Mouse (Mus musculus) embryonic fibroblast, embryonic 13.5 days (primary cell): ENCODE measurements around the gene Tctex1d1. TPM values are rescaled to one million over a fixed set of nuclear protein-coding genes. Genes with fewer than 3 reads are reported as not detected.

Source experiments
- H3K27ac ChIP-seq: 2 replicates; pipeline ENCODE4 v1.5.1; 2012; ENCODE audit warnings: low read length, control low read depth, inconsistent platforms; ENCODE audit not compliant: insufficient read depth
- H3K4me1 ChIP-seq: 2 replicates; pipeline ENCODE4 v1.6.1; 2011; ENCODE audit warnings: low read length; ENCODE audit not compliant: control insufficient read depth, insufficient read depth
- H3K4me3 ChIP-seq: 2 replicates; pipeline ENCODE4 v1.5.1; 2011; ENCODE audit warnings: mild to moderate bottlenecking, control low read depth, low read length; ENCODE audit not compliant: insufficient read depth
- CTCF ChIP-seq: IDR thresholded peaks from 2 replicates; pipeline ENCODE4 v1.5.1; 2011; ENCODE audit warnings: mild to moderate bottlenecking, control low read depth, low read length, moderate library complexity, borderline replicate concordance; ENCODE audit not compliant: insufficient read depth
- POLR2A ChIP-seq: IDR thresholded peaks from 2 replicates; pipeline ENCODE4 v1.6.1; 2011; ENCODE audit warnings: low read depth, mild to moderate bottlenecking, control low read depth, low read length, moderate library complexity
- polyA plus RNA-seq: library from polyadenylated mRNA; stranded (reverse); fragments of >200 nt; gene quantifications from 2 replicates; pipeline ENCODE4 v1.2.4, GENCODE M21; 2011; ENCODE audit warnings: low read depth; ENCODE audit not compliant: missing spikeins, insufficient read length

Gene Tctex1d1
- polyA plus RNA-seq: not detected in 2 replicates

GRCm38 (mm10) chr4:102978440-102978839 lies at the start of gene Tctex1d1:
Gene Tctex1d1 (plus strand): TSS chr4:102978606.
- no peak within 1 kb of the TSS for H3K27ac ChIP-seq
- no peaks in the 10 kb centered on the region for H3K4me1 ChIP-seq
- no peak within 1 kb of the TSS for H3K4me3 ChIP-seq
- TF ChIP-seq POLR2A: no peak
- TF ChIP-seq CTCF: no peak

- no peak overlapping the region for H3K4me3 ChIP-seq
- H3K27ac ChIP-seq: no peak overlapping the region
- no peaks in the 10 kb centered on the region for H3K4me1 ChIP-seq
- TF ChIP-seq CTCF (no peak), POLR2A (no peak)
These were observed 48.9 kb upstream of the Tctex1d1 start for GRCm38 (mm10) chr4:102929491-102929890.

GRCm38 (mm10) chr4:102930679-102931078 lies 47.7 kb upstream of the Tctex1d1 start:
- TF ChIP-seq CTCF (no peak), POLR2A (no peak)
- H3K27ac ChIP-seq: no peak overlapping the region
- H3K4me3 ChIP-seq: no peak overlapping the region
- H3K4me1 ChIP-seq: no peaks in the 10 kb centered on the region

- Histone ChIP-seq H3K4me3 (no peak overlapping the region), H3K27ac (no peak overlapping the region), H3K4me1 (no peaks in the 10 kb centered on the region)
- TF ChIP-seq POLR2A: no peak
- no peak for TF ChIP-seq CTCF
These were observed 38.1 kb upstream of the Tctex1d1 start for GRCm38 (mm10) chr4:102940266-102940665.

DNA sequence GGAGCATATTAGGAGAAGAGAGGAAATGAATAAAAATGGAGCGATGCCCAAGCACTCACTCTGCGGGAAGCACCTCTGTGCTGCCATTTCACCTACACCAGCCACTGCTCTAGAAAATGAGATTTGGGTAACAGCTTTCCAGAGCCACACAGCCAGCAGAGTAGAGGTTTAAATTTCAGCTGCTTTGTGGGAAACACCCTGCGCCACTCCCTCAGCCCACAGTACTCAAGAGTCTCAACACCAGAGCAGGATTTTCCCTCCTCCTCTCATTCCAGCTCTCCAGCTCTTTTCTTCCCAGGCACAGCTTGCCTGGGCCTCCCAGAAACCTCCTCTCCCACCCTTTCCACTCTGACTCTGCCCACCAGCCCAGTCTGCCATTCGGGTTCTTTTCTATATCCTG lies 37.7 kb upstream of the Tctex1d1 start:
- H3K27ac ChIP-seq: no peak overlapping the region
- no peak overlapping the region for H3K4me3 ChIP-seq
- TF ChIP-seq POLR2A (no peak), CTCF (no peak)
- no peaks in the 10 kb centered on the region for H3K4me1 ChIP-seq

- Histone ChIP-seq H3K4me1 (no peaks in the 10 kb centered on the region), H3K4me3 (no peak overlapping the region), H3K27ac (no peak overlapping the region)
- TF ChIP-seq CTCF (no peak), POLR2A (no peak)
These were observed 34.1 kb upstream of the Tctex1d1 start for GRCm38 (mm10) chr4:102944325-102944724.

DNA sequence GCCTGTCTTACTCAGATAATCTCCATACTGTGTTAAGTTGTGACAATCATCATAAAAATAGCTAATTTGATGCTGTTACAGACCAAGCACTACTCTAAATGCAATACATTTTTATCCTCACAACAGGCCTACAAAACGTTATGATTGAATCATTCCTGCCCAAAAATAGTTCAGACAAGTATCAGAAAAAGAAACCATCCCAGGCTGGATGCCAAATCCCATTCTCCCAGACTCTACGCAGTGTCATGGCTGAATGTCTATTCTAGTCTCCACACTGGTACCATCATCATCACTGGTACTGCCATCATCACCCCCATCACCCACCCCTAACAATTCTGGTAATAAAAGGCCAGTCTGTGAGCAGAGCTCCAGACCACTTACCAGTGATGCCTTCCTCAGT lies 25.9 kb upstream of the Tctex1d1 start:
- Histone ChIP-seq H3K4me3 (no peak overlapping the region), H3K27ac (no peak overlapping the region), H3K4me1 (no peaks in the 10 kb centered on the region)
- no peak for TF ChIP-seq POLR2A
- TF ChIP-seq CTCF: no peak

GRCm38 (mm10) chr4:102955294-102955956 lies 23.0 kb upstream of the Tctex1d1 start:
- Histone ChIP-seq H3K27ac (no peak overlapping the region), H3K4me3 (no peak overlapping the region), H3K4me1 (no peaks in the 10 kb centered on the region)
- TF ChIP-seq CTCF (no peak), POLR2A (no peak)

DNA sequence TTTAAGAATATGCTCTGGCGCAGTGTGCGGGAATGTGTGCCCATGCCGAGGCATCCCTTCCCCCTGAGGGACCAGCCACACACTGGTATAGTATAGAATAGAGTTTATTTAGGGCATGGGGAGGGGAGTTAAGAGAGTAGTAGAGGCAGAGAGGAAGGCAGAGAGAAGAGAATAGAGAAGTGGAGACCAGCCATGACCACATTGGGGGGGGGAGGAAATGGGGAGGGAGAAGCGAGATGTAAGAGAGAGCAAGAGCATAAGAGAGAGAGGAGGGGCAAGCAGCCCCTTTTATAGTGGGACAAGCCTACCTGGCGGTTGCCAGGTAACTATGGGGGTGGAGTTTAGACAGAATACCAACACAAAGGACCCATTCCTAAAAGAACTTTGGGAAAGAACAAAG lies 19.0 kb upstream of the Tctex1d1 start:
- Histone ChIP-seq H3K4me1 (no peaks in the 10 kb centered on the region), H3K4me3 (no peak overlapping the region), H3K27ac (no peak overlapping the region)
- TF ChIP-seq CTCF (no peak), POLR2A (no peak)

- Histone ChIP-seq H3K4me3 (no peak overlapping the region), H3K4me1 (no peaks in the 10 kb centered on the region), H3K27ac (no peak overlapping the region)
- TF ChIP-seq POLR2A (no peak), CTCF (no peak)
These were observed 14.2 kb upstream of the Tctex1d1 start for GRCm38 (mm10) chr4:102964174-102964573.

- TF ChIP-seq POLR2A: no peak
- TF ChIP-seq CTCF: no peak
- Histone ChIP-seq H3K4me3 (no peak overlapping the region), H3K27ac (no peak overlapping the region)
These were observed 10.6 kb upstream of the Tctex1d1 start for GRCm38 (mm10) chr4:102967811-102968210.

More at GRCm38 (mm10) chr4:102967811-102968210, 10.6 kb upstream of the Tctex1d1 start:
- H3K4me1 ChIP-seq: no peaks in the 10 kb centered on the region
